Mouse (Mus musculus): ENCODE data around the gene Slc16a10. TPM values are rescaled to one million over a fixed set of nuclear protein-coding genes. Genes with fewer than 3 reads are reported as not detected.

The Slc16a10 gene
- polyA plus RNA-seq, 1 experiment from 2014 or later = 16.5 TPM

DNA sequence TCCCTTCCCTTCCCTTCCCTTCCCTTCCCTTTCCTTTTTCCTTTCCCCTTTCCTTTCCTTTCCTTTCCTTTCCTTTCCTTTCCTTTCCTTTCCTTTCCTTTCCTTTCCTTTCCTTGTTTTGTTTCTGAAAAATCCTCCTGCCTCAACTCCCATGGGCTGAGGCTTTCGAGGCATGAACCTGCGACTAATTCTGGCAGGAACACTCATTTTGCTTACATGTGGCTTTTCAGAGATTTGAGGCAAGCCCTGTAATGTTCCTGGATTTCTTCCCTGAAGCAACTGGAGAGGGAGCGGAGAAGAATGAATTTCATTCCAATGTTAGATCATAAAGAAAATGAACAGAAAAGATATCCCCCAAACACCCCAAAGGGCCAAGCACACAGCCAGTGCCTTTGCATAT, 39.9 kb downstream of the Slc16a10 start:
- Histone ChIP-seq H3K4me1 (peaks cover 3% of the 10 kb centered on the region; the same call in 1 of the 2 replicates), H3K36me3 (no peaks in the 10 kb centered on the region), H3K9ac (no peak overlapping the region), H3K27ac (no peak overlapping the region), H3K9me3 (no peaks in the 10 kb centered on the region), H3K4me3 (replicated peaks) (no peak overlapping the region), H3K27me3 (replicated peaks) (no peaks in the 10 kb centered on the region), H3K4me2 (no peak overlapping the region)
- 53% methylated on average over 3 of the region's 3 CpGs for WGBS
- no peak for ATAC-seq (ENCODE audit: insufficient read depth, low FRiP score, low read depth)

DNA sequence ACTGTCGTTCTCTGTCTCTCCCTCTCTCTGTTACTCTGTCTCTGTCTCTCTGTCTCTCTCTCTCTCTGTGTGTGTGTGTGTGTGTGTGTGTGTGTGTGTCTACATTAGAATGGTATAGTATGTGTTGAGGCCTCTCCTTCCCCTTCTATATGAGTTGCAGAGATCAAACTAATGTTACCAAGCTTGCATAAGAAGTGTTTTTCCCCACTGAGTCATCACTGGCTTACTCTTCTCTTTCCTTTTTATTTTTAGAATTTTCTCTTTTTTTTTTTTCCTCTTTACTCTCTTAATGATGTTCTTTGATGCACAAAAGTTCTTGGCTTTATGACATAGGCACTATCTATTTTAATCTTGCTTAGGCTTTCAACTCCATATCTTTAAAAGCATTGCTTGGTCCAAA, 43.6 kb downstream of the Slc16a10 start:
- ATAC-seq (ENCODE audit: insufficient read depth, low FRiP score, low read depth) = no peak
- H3K4me2 ChIP-seq = no peak overlapping the region
- H3K4me3 ChIP-seq (replicated peaks) = no peak overlapping the region
- no peaks in the 10 kb centered on the region for H3K27me3 ChIP-seq (replicated peaks)
- no peaks in the 10 kb centered on the region for H3K9me3 ChIP-seq
- peaks cover 3% of the 10 kb centered on the region; the same call in 1 of the 2 replicates for H3K4me1 ChIP-seq
- H3K36me3 ChIP-seq = no peaks in the 10 kb centered on the region
- WGBS = 84% methylated on average over 1 of the region's 1 CpGs
- H3K9ac ChIP-seq = no peak overlapping the region
- H3K27ac ChIP-seq = no peak overlapping the region

DNA sequence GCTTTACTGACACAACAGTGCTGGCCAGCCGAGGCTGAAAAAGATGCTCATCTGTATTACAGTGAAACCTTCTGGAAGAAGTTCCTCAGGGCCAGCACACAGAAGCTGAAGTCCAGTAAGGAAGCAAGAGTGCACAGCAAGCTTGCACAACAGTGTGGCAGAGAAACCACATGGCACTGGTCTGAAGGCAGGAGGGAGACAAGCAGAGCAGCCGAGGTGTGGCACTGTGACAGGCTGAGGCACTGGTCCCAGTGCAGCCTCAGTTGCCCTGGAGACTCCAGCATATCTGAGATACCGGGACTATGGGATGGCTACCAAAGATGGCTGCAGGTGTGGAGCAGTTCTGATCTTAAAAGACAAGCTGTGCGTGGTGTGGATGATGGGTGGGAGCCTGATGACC, 44.5 kb downstream of the Slc16a10 start:
- H3K4me2 ChIP-seq = no peak overlapping the region
- 67% methylated on average over 4 of the region's 4 CpGs for WGBS
- no peaks in the 10 kb centered on the region for H3K9me3 ChIP-seq
- H3K36me3 ChIP-seq = no peaks in the 10 kb centered on the region
- H3K4me1 ChIP-seq = no peaks in the 10 kb centered on the region
- no peaks in the 10 kb centered on the region for H3K27me3 ChIP-seq (replicated peaks)
- no peak overlapping the region for H3K4me3 ChIP-seq (replicated peaks)
- no peak overlapping the region for H3K9ac ChIP-seq
- no peak for ATAC-seq (ENCODE audit: insufficient read depth, low FRiP score, low read depth)
- H3K27ac ChIP-seq = no peak overlapping the region

DNA sequence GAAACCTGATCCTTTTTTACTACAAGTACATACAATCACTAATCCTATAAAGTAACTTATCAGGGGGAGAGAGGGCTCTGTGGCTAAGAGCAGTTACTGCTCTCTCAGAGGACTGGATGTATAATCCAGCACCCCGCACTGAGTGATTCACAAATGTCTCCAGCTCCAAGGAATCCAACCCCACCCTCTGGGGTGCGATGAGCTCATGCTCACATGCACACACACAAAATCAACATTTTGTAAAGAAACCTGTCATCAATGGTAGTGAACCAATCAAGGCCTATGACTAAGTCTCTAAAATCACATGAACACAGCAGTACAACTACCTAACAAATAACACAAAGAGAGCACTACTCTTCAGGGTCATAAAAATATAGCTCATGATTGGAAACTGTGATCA, 47.3 kb downstream of the Slc16a10 start:
- ATAC-seq (ENCODE audit: insufficient read depth, low FRiP score, low read depth) = no peak
- no peak overlapping the region for H3K4me3 ChIP-seq (replicated peaks)
- H3K27me3 ChIP-seq (replicated peaks) = no peaks in the 10 kb centered on the region
- no peak overlapping the region for H3K27ac ChIP-seq
- H3K9ac ChIP-seq = no peak overlapping the region
- 58% methylated on average over 2 of the region's 2 CpGs for WGBS
- H3K36me3 ChIP-seq = no peaks in the 10 kb centered on the region
- H3K4me2 ChIP-seq = no peak overlapping the region
- H3K9me3 ChIP-seq = no peaks in the 10 kb centered on the region
- H3K4me1 ChIP-seq = no peaks in the 10 kb centered on the region

DNA sequence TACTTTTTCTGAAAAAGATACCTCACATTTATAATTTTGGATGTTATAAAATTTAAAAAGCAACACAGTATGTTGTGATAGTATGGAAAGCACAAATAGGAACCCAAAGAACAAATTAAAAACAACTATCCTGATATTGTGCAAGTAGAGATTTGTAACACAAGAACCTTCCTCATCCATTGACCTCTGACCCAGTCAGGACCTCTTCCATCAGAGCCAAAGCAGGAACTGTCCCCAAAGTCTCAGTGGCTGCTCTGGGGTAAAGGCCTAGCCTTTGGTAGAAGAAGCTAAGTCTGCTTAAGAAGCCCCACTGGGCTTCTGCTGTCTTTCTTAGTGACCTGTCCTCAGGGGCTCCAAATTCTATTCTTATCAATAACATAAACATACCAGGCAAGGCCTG, 48.5 kb downstream of the Slc16a10 start:
- H3K9me3 ChIP-seq = no peaks in the 10 kb centered on the region
- no peak for ATAC-seq (ENCODE audit: insufficient read depth, low FRiP score, low read depth)
- no peaks in the 10 kb centered on the region for H3K36me3 ChIP-seq
- H3K4me2 ChIP-seq = no peak overlapping the region
- no peaks in the 10 kb centered on the region for H3K4me1 ChIP-seq
- no peaks in the 10 kb centered on the region for H3K27me3 ChIP-seq (replicated peaks)
- no peak overlapping the region for H3K9ac ChIP-seq
- H3K4me3 ChIP-seq (replicated peaks) = no peak overlapping the region
- no peak overlapping the region for H3K27ac ChIP-seq

DNA sequence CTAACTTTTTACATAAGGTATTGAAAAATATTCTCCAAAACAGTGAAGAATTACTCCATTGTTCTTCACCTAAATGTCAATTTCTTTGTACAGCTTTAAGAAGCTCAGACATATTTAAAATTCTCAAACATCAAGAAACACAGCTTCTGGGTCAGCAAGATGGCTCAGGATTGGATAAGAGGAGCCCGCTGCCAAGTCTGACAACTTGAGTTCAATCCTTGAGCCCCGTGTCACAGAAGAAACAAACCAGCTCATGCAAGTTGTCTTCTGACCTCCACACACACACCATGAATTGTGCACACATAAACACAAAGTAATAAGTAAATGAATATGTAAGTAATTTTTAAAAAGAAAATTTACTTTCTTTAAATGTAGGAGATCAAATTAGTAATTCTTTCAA, 50.6 kb downstream of the Slc16a10 start:
- no peaks in the 10 kb centered on the region for H3K4me1 ChIP-seq
- no peaks in the 10 kb centered on the region for H3K9me3 ChIP-seq
- H3K36me3 ChIP-seq = no peaks in the 10 kb centered on the region
- no peak overlapping the region for H3K9ac ChIP-seq
- H3K4me2 ChIP-seq = no peak overlapping the region
- H3K4me3 ChIP-seq (replicated peaks) = no peak overlapping the region
- H3K27me3 ChIP-seq (replicated peaks) = no peaks in the 10 kb centered on the region
- no peak overlapping the region for H3K27ac ChIP-seq
- WGBS = 64% methylated on average over 2 of the region's 2 CpGs
- no peak for ATAC-seq (ENCODE audit: insufficient read depth, low FRiP score, low read depth)

DNA sequence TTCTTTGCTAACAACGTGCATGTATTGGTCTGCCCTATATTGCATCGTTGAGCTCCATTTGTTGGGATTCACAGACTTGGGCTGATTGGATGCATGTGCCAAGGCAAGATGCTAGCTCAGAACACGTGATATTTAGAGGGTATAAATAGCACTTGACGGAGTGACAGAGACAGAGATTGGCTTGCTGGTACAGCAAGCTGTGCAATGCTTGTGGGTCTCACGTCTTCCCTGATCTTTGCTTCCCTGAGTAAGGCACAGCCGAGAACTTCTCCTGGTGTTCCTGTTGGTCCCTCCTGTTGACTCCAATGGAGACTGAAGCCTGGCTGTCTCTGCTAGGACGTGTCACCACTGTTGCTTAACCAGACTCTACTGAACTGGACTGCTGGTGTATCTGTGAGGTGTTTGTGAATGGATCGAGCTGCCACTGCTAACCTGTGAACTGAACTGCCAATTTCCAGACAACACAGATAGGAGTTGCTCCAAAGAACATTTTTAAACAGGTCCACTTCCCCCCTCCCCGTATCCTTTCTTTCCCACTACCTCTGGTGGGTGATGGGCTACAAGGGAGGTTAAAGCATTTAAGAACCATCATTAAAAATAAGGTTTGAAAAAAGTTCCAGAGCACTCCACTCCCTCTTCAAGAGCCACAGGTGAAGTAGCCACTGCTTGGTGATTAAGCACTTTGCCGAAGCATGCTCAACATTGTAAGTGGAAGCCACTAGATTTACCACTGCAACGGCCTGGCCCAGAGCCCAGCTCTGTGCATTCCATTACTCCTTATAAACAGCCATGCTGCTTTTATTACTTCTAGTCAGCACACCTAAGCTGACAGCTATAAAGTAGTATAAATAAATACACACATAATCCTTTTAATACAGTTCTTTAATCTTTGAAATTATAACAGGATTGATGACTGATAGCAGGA, 51.3 kb downstream of the Slc16a10 start:
- Histone ChIP-seq H3K9me3 (no peaks in the 10 kb centered on the region), H3K4me2 (no peak overlapping the region), H3K4me3 (replicated peaks) (no peak overlapping the region), H3K9ac (no peak overlapping the region), H3K4me1 (no peaks in the 10 kb centered on the region), H3K36me3 (no peaks in the 10 kb centered on the region), H3K27me3 (replicated peaks) (no peaks in the 10 kb centered on the region), H3K27ac (no peak overlapping the region)
- 73% methylated on average over 11 of the region's 11 CpGs for WGBS
- 0 out of 2 replicates have a peak, but pooled peaks have one; percentile 58 for ATAC-seq (ENCODE audit: insufficient read depth, low FRiP score, low read depth)

DNA sequence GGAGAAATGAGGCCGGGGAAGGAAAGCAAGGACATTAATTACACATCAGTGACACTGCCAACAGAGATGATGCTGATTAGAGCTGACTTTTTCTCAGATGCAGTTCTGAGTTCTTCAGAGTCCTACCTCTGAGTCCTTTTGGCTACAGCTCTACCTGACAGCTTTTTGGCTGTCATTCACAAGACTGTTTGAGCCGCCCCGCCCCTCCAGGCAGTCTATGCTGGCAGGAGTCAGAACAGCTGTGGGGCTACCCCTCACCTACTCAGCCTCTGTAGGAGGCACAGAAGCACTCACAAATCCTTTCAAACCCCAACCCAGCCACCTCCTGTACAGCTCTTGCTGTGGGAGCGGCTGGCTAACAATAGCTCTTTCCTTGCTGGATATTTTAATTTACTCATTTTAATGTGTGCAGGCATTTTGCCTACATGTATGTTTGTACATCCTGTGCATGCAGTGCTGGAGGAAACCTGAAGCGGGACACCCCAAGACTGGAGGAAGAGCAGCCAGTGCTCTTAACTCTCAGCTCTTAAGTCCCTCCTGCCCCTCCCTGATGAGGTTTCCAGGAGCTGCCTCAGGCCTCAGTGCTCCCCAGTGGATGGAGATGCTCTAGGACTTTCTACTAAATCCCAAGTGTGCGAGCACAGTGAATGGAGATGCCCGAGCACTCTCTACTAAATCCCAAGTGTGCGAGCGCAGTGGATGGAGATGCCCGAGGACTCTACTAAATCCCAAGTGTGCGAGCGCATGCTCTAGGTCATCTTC, 57.5 kb downstream of the Slc16a10 start:
- Histone ChIP-seq H3K36me3 (no peaks in the 10 kb centered on the region), H3K27me3 (replicated peaks) (no peaks in the 10 kb centered on the region), H3K4me2 (no peak overlapping the region), H3K4me3 (replicated peaks) (no peak overlapping the region), H3K9ac (no peak overlapping the region), H3K4me1 (peaks cover 8% of the 10 kb centered on the region; the same call in 1 of the 2 replicates), H3K27ac (no peak overlapping the region), H3K9me3 (no peaks in the 10 kb centered on the region)
- 73% methylated on average over 12 of the region's 12 CpGs for WGBS
- ATAC-seq (ENCODE audit: insufficient read depth, low FRiP score, low read depth) = no peak; the same call in 1 of the 2 replicates

DNA sequence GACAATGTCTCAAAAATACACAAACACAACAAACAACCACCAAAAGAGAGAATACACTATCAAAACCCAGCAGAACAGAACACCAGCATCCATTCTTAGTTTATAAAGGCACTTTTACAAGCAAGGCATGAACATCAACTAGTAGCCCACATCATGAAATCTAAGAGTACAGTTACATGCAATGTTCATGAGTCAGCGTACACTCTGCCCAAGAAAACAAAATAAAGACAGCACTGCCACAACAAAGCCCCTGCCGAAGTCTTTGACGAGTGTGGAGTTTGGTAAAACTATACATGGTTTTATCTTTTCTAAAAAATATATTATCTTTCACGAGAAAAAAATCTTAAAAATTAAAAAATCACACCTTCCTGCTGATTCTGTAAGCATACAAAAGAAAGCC, 58.5 kb downstream of the Slc16a10 start:
- no peak for ATAC-seq (ENCODE audit: insufficient read depth, low FRiP score, low read depth)
- Histone ChIP-seq H3K4me3 (replicated peaks) (no peak overlapping the region), H3K4me2 (no peak overlapping the region), H3K4me1 (peaks cover 8% of the 10 kb centered on the region; the same call in 1 of the 2 replicates), H3K27me3 (replicated peaks) (no peaks in the 10 kb centered on the region), H3K27ac (no peak overlapping the region), H3K36me3 (no peaks in the 10 kb centered on the region), H3K9ac (no peak overlapping the region), H3K9me3 (no peaks in the 10 kb centered on the region)
- WGBS = 75% methylated on average over 4 of the region's 4 CpGs

DNA sequence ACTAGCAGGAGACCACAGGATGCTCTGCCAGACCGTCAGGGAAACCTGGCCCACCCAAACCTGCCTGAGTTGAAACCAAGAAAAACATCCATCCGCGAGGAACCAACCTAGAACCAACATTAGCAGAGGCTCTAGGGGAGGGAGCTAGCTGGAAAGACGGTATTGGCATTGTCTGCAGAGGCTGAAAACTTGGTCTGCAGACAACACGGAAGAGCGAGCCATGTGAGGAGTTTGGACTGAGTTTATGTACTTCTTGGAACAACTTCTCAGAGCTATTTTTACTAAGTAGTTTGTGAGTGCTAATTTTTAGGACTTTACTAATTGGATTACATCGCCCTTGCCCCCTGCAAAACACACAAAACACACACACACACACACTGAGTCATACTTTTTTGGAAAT, 59.4 kb downstream of the Slc16a10 start:
- Histone ChIP-seq H3K4me3 (replicated peaks) (no peak overlapping the region), H3K9ac (no peak overlapping the region), H3K9me3 (no peaks in the 10 kb centered on the region), H3K27me3 (replicated peaks) (no peaks in the 10 kb centered on the region), H3K4me1 (peaks cover 8% of the 10 kb centered on the region; the same call in 1 of the 2 replicates), H3K36me3 (no peaks in the 10 kb centered on the region), H3K4me2 (no peak overlapping the region), H3K27ac (no peak overlapping the region)
- ATAC-seq (ENCODE audit: insufficient read depth, low FRiP score, low read depth) = no peak
- WGBS = 87% methylated on average over 7 of the region's 7 CpGs

DNA sequence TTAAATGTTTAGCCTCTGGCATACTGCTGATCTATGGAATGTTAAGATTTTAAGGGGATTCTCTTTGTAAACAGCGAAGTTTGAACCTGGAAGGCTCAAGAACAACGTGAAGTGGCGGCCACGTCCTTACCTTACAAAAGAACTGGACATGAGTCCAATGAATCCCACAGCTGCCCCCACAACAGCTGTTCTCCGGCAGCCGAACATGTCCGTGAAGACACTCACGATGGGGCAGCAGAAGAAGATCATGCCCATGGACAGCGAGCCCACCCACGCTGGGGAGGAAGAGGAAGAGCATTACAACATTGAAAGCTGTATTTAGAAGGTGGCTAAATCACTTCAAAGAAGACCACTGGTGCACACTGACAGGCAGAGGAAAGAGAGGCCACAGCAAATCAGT, 61.5 kb downstream of the Slc16a10 start:
- 45% methylated on average over 10 of the region's 10 CpGs for WGBS

DNA sequence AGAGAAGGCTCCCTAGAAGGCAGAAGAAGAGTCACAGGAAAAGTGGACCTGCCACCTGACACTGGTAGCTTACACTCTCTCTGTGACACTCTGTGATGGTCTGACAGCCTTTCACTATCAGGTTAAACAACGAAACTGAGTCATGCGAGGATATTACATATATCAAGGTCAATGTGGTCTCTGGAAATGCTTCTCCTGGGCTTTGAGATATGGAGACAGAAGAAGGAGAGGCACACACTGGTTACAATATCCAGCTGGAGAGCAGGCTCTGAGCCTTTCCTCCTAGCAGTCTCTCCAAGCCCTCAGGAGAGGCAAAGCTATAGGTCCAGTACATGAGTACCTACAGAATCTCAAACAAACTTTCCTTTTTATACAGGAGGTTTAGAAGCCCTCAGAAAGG, 62.8 kb downstream of the Slc16a10 start:
- WGBS = 64% methylated on average over 2 of the region's 2 CpGs
- ATAC-seq (ENCODE audit: insufficient read depth, low FRiP score, low read depth) = no peak
- Histone ChIP-seq H3K36me3 (no peaks in the 10 kb centered on the region), H3K4me1 (peaks cover 3% of the 10 kb centered on the region; the same call in 1 of the 2 replicates), H3K27me3 (replicated peaks) (no peaks in the 10 kb centered on the region), H3K9me3 (no peaks in the 10 kb centered on the region), H3K4me2 (no peak overlapping the region), H3K27ac (no peak overlapping the region), H3K4me3 (replicated peaks) (no peak overlapping the region), H3K9ac (no peak overlapping the region)

More for the DNA sequence above, 61.5 kb downstream of the Slc16a10 start:
- peaks cover 8% of the 10 kb centered on the region; the same call in 1 of the 2 replicates for H3K4me1 ChIP-seq
- H3K9me3 ChIP-seq = no peaks in the 10 kb centered on the region
- no peak overlapping the region for H3K4me3 ChIP-seq (replicated peaks)
- H3K9ac ChIP-seq = no peak overlapping the region
- no peaks in the 10 kb centered on the region for H3K27me3 ChIP-seq (replicated peaks)
- no peak overlapping the region for H3K27ac ChIP-seq
- H3K36me3 ChIP-seq = no peaks in the 10 kb centered on the region
- no peak for ATAC-seq (ENCODE audit: insufficient read depth, low FRiP score, low read depth)
- no peak overlapping the region for H3K4me2 ChIP-seq
